Mouse (Mus musculus) subcutaneous adipose tissue, adult 2 months (tissue): Measurements from ENCODE around the gene Eloa. TPM values are rescaled to one million over a fixed set of nuclear protein-coding genes. Genes with fewer than 3 reads are reported as not detected.

Source experiments
- polyA plus RNA-seq: library from polyadenylated mRNA; depleted of rRNA; stranded (reverse); fragments of >200 nt; gene quantifications from 2 replicates; pipeline ENCODE4 v1.2.3, GENCODE M21; 2012; ENCODE audit warnings: low replicate concordance; rRNA removed

The Eloa gene
- 19.0 and 25.7 TPM in 2 replicates for polyA plus RNA-seq

DNA sequence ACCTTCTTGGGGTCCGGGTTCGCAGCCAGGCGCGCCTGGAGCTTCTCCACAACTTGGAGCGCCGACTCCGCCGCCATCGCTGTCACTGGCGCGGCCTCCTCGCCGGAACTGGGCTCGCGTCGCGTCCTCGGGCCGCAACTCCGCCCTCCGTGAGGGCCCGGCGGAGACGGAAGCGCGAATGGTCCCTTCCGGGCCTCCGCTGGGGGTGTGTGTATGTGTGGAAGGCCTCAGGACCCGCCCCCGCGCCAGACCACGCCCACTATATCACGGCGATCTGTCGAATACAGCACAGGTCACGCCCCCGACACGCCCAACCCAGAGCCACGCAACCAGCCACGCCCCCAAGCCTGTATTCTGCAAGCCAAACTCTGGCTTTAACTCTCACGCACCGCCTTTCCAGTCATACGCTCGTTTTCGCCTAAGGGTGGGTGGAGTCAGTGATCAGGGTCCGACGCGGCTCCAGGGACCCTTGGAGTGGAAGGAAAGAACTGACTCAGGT lies at the start of gene Eloa:
Gene Eloa, minus strand, starts transcription at position 215 of the 499 bp plus-strand sequence.

DNA sequence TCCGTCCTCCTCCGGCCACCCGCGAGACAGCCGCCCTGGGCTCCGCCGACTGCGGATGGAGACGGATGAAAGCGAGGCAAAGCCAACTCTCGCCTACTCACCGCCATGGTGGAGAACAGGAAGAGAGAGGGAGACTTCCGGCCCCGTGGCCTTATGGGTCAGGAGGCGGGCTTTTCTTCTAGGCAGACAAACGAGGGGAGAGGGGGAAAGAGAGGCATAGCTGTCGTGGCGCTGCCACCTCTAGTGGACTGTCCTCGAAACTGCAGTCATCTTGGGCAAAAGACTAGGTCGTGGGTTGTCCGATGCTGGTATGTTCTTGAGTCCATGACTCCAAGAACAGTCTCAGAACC lies 31.7 kb upstream of the Eloa start, which contains the start of gene Rpl11:
Gene Rpl11, minus strand, starts transcription at position 182 of the 350 bp plus-strand sequence.

DNA sequence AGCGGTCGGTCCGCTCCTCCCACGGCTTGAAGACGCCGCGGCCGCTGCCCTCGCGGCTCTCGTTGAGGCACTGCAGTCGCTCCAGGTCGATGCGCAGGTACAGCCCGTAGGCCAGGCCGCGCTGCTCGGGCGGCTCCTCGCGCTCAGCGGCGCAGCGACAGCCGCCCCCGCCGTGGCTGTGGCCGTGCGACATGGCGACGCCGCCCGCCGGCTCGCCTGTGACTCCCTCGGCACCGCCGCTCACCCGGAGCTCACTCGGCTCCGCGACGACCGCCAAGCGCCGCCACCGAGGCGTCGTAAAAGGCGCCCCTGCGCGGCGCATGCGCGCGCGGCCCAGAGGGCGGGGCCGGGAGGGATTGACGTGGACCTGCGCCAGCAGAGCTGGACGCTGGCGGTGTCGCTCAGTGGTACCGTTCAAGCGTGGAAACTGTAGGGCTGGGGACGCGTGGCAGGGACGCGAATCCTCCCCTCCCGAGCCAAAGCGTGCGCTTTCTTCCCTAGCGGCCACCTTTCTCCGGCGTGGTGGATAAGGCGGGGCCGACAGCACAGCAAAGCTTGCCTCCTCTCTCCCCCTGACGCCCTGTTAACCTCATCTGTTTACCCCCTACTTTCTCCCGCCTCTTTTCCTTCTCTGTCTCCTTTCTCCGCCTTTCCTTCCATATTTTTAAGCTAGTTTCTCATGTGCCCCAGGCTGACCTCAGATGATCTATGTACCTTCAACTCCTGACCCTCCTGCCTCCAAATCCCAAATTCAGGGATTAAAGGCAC lies 34.4 kb downstream of the Eloa start, which contains the start of gene Pithd1:
Gene Pithd1, minus strand, starts transcription at position 322 of the 768 bp plus-strand sequence.

DNA sequence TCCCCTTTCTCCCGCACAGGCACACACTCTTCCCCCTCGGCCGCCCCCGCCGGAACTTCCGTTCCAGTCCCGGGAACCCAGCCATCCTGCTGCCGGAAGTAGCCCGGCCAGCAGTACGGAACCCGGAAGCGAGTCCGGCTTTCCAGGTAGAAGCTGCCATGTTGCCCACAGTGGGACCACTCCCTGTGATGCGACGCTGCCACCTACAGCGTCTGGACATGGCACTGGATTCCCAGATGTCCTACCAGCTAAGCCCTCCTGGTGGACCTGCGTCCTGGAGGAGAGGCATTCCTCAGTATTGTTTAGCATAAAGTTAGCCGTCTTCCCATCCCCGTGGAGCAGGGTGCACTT lies 49.0 kb downstream of the Eloa start, which contains the start of gene Lypla2:
Gene Lypla2, minus strand, starts transcription at position 71 of the 351 bp plus-strand sequence.

DNA sequence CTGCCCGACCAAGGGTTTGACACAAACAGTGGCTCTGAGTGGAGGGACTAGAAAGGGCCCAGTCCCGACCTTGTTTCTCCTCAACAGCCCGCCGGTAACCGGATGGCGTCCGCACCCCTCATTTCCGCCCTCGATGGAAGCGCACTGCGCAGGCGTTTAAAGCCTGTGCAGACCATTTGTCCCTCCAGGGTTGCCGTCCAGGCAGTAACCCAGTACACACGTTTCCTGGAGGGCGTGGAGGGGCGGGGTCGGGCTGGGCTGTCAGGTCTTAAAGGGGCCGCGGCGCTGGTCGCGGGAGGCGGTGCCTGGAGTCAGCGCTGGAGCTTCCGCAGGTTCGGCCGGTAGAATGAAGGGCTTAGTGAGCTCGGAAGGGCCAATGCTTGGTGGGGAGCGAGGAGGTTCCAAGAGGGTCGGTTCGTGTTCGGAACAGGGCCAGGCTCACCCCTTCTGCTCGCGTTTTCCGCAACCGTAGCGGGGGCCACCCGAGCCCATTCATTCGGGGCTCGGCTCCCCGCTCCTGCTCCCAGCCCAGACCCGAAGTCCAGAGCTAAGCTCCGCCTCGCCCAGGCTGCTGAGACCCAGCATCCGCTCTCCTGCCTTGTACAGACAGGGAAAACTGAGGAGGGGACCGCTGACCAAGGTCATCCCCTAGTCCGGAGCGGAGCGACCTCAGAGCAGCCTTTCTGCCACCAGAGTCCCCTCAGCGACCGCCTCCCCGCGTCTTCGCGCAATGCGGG lies 57.9 kb downstream of the Eloa start, which contains the start of gene Gale:
Gene Gale, plus strand, starts transcription at position 271 of the 737 bp plus-strand sequence.

Other genes with a start within 250 kb of the Eloa start
- gene Srsf10, start 166.0 kb downstream of the Eloa start, polyA plus RNA-seq: 38.8 and 103 TPM in 2 replicates
- 27.5 and 32.9 TPM in 2 replicates for gene Pnrc2, start 147.9 kb downstream of the Eloa start, polyA plus RNA-seq
- 1.5 and 1.8 TPM in 2 replicates for gene Cnr2, start 126.4 kb downstream of the Eloa start, polyA plus RNA-seq
- gene Fuca1, start 101.0 kb downstream of the Eloa start, polyA plus RNA-seq: 78.3 and 121 TPM in 2 replicates
- 60.7 and 66.8 TPM in 2 replicates for gene Hmgcl, start 75.3 kb downstream of the Eloa start, polyA plus RNA-seq
- 57.0 and 108 TPM in 2 replicates for gene Gale, start 58.0 kb downstream of the Eloa start, polyA plus RNA-seq
- gene Lypla2, start 49.1 kb downstream of the Eloa start, polyA plus RNA-seq: 85.5 and 106 TPM in 2 replicates
- gene Pithd1, start 34.5 kb downstream of the Eloa start, polyA plus RNA-seq: 29.8 and 33.2 TPM in 2 replicates
- 315 and 453 TPM in 2 replicates for gene Rpl11, start 31.7 kb upstream of the Eloa start, polyA plus RNA-seq
- 273 and 327 TPM in 2 replicates for gene Id3, start 121.7 kb upstream of the Eloa start, polyA plus RNA-seq
- 3.5 and 3.9 TPM in 2 replicates for gene E2f2, start 150.6 kb upstream of the Eloa start, polyA plus RNA-seq
- 8.9 and 12.2 TPM in 2 replicates for gene Asap3, start 184.6 kb upstream of the Eloa start, polyA plus RNA-seq
- gene Tcea3, start 226.0 kb upstream of the Eloa start, polyA plus RNA-seq: 2.8 and 2.9 TPM in 2 replicates